Mouse (Mus musculus): ENCODE measurements around the gene Cbl.

DNA sequence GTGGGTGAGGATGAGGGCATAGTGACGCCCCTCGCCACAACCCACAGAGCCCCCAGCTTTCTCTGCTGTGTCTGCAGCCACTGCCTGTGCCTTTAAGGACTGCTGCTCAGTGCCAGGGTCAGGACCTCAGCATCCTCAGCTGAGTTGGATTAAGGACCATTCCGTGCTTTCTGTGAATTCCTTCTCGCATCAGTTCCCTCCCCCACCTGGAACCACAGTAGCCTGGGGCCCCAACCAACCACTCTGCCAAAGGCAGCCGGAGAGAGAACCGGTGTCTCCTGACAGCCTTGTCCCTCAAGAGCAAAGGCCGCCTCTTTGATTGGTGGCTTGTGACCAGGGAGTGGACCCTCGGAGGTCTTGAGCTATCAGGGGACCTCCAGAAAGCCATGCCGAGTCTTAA lies 132.4 kb downstream of the Cbl start, which contains the start of gene Mfrp:
- TF ChIP-seq CTCF (IDR thresholded peaks at IDR 0.05; ENCODE audit: control insufficient read depth, insufficient read depth, insufficient read length) (no peak), MYOD1 (IDR thresholded peaks at IDR 0.05; ENCODE audit: control insufficient read depth, insufficient read length, low read depth) (no peak), USF1 (IDR thresholded peaks at IDR 0.05; ENCODE audit: low read depth) (no peak)

Data from C2C12 (cell line).